Mouse (Mus musculus) hindbrain, postnatal 0 days (tissue): ENCODE data around the gene Gosr2. TPM values are rescaled to one million over a fixed set of nuclear protein-coding genes. Genes with fewer than 3 reads are reported as not detected.

ENCODE experiments used
- ATAC-seq: fragments of 200-750 bp; cut with Nextera tagmentation; 2 replicates; pipeline ENCODE4 v1.8.0; 2017; ENCODE audit warnings: mild to moderate bottlenecking, moderate TSS enrichment, moderate library complexity
- DNase-seq: peaks from one replicate; pipeline ENCODE4 v3.0.0-alpha.2; 2015; ENCODE audit warnings: low spot score
- H3K27ac ChIP-seq: fragments of 300-500 bp; sonication (generic); 2 replicates; pipeline ENCODE4 v1.5.1; 2014; ENCODE audit warnings: mild to moderate bottlenecking
- H3K27me3 ChIP-seq: fragments of 300-500 bp; sonication (generic); 2 replicates; pipeline ENCODE4 v1.6.1; 2014; ENCODE audit warnings: low read length, mixed read lengths; ENCODE audit not compliant: insufficient read depth
- H3K36me3 ChIP-seq: fragments of 300-500 bp; sonication (generic); 2 replicates; pipeline ENCODE4 v1.6.1; 2014; ENCODE audit warnings: low read length, mixed read lengths; ENCODE audit not compliant: insufficient read depth
- H3K4me1 ChIP-seq: fragments of 300-500 bp; sonication (generic); 2 replicates; pipeline ENCODE4 v1.6.1; 2014; ENCODE audit warnings: antibody characterized with exemption, low read length, mixed read lengths; ENCODE audit not compliant: insufficient read depth
- H3K4me2 ChIP-seq: fragments of 300-500 bp; sonication (generic); 2 replicates; pipeline ENCODE4 v1.6.1; 2014; ENCODE audit warnings: low read depth, mild to moderate bottlenecking, low read length, moderate library complexity, mixed read lengths
- H3K4me3 ChIP-seq: fragments of 300-500 bp; sonication (generic); 2 replicates; pipeline ENCODE4 v1.5.1; 2014; ENCODE audit warnings: low read length
- H3K9ac ChIP-seq: fragments of 300-500 bp; sonication (generic); replicated peaks from 2 replicates; pipeline ENCODE4 v1.6.1; 2014; ENCODE audit warnings: mild to moderate bottlenecking, low read length, moderate library complexity, mixed read lengths
- H3K9me3 ChIP-seq: fragments of 300-500 bp; sonication (generic); 2 replicates; pipeline ENCODE4 v1.6.1; 2016; ENCODE audit warnings: low read length, mixed read lengths
- CTCF ChIP-seq: IDR thresholded peaks from 2 replicates; pipeline ENCODE4 v1.5.1; 2016; ENCODE audit warnings: antibody characterized with exemption, control low read depth, low read depth
- WGBS: fragments of 180-500 bp; shearing (Covaris S2); extraction: QIAGEN DNeasy Blood & Tissue Kit; methylation state at CpG from one replicate; pipeline ENCODE4 v1.1.7; 2014; 5-methylcytosine and 5-hydroxymethylcytosine counted together
- polyA plus RNA-seq: library from polyadenylated mRNA; unstranded; fragments of >200 nt; fragmentation: Nextera tagmentation; extraction: Ambion mirVana; gene quantifications from 2 replicates; pipeline ENCODE4 v1.2.1, GENCODE M21; 2015
- total RNA-seq: library from RNA; depleted of rRNA; stranded (reverse); fragments of >200 nt; gene quantifications from 2 replicates; pipeline ENCODE4 v1.2.3, GENCODE M21; 2014; rRNA removed

Gene Gosr2
- total and polyA plus RNA-seq, 2 experiments from 2014 or later: 93.3 to 101 TPM

DNA sequence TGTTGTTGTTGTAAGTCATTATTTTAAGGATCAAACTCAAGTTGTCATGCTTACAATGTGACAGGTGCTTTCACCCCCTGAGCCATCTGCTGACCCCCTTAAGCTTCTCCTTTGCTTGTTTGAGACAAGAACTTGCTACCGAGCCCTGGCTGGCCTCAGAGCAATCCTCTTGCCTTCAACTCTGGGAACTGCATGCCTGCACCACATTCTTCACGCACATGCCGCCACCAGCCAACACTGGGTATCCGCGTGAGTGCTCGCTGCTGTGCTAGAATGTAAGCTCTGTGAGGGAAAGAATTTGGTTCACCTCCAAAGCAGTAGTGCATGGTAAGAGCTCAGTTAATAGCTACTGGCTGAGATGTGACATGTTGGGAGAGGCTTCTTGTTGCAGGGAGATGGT is 61.4 kb downstream of the Gosr2 start:
- Histone ChIP-seq H3K4me1 (no peaks in the 10 kb centered on the region), H3K4me3 (no peak overlapping the region), H3K4me2 (no peak overlapping the region), H3K27me3 (0 out of 2 replicates have a peak, but pooled peaks cover 6% of the 10 kb centered on the region), H3K9me3 (no peaks in the 10 kb centered on the region), H3K9ac (no peak overlapping the region), H3K36me3 (no peaks in the 10 kb centered on the region), H3K27ac (no peak overlapping the region)
- ATAC-seq (no peak), DNase-seq (no peak)
- WGBS: 86% methylated on average over 6 of the region's 6 CpGs
- TF ChIP-seq CTCF: no peak

DNA sequence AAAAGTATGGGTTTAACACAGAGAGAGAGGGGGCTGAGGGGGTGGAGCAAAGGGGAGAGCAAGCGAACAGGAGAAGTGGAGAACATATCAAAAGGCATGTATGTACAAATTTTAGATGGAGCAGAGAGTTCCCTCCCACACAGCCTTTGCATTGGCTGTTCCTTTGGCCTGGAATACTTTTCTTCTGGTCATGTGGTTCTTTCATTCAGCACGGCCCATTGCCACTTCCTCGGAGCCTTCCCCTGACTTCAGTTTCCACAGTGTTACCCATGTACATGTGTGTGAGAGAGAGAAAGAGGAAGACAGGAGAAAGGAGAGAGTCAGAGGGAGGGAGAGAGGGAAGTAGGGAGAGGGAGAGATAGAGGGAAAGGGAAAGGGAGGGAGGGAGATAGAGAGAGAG is 62.2 kb downstream of the Gosr2 start:
- TF ChIP-seq CTCF: no peak
- Histone ChIP-seq H3K9ac (no peak overlapping the region), H3K27me3 (0 out of 2 replicates have a peak, but pooled peaks cover 6% of the 10 kb centered on the region), H3K36me3 (no peaks in the 10 kb centered on the region), H3K4me3 (no peak overlapping the region), H3K27ac (no peak overlapping the region), H3K4me1 (no peaks in the 10 kb centered on the region), H3K9me3 (no peaks in the 10 kb centered on the region), H3K4me2 (no peak overlapping the region)
- no peak for ATAC-seq
- no peak for DNase-seq
- WGBS: 77% methylated on average over 3 of the region's 3 CpGs

DNA sequence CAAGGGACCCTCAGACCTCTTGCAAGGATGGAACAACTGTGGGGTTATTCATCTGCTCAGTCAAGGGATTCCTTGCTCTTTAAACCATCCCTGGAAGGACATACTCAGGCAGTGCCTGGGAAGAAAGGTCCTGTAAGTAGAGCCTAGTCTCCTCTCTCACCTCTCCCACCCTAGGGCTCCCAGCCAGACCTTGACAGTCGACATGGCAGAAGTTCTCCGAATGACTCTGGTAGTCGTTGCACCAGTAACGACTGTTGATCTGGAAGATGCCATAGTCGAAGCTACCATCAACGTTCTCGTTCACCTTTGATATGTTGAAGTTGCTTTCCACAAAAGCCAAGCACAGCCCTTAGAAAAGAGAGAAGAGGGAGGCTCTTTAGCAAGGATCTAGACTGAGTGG is 62.9 kb downstream of the Gosr2 start:
- no peaks in the 10 kb centered on the region for H3K4me1 ChIP-seq
- H3K4me2 ChIP-seq: no peak overlapping the region
- DNase-seq: no peak
- no peak for ATAC-seq
- 0 out of 2 replicates have a peak, but pooled peaks cover 6% of the 10 kb centered on the region for H3K27me3 ChIP-seq
- no peak for TF ChIP-seq CTCF
- H3K4me3 ChIP-seq: no peak overlapping the region
- H3K9me3 ChIP-seq: no peaks in the 10 kb centered on the region
- H3K36me3 ChIP-seq: no peaks in the 10 kb centered on the region
- no peak overlapping the region for H3K27ac ChIP-seq
- WGBS: 87% methylated on average over 7 of the region's 7 CpGs
- no peak overlapping the region for H3K9ac ChIP-seq

DNA sequence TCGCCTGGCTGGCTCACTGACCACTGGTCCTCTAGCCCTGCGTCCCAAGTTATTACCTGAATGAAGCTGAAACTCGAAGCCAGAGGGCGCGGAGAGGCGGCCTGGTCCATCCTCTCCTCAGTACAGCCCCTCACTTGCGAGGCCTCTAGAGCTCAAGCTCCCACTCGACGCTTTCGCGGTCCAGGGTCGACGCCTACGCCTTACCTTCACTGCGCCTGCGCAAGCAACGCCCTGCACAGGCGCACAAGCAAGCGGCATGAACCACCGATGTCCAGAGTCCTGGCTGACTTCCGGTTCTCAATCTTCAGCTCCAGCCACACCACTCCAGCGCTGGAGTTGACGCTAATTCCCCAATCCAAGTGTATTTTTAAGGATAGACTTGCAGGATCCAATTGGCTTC is 70.2 kb downstream of the Gosr2 start:
- no peak overlapping the region for H3K9ac ChIP-seq
- 83% methylated on average over 23 of the region's 23 CpGs for WGBS
- ATAC-seq (no peak), DNase-seq (no peak)
- H3K27me3 ChIP-seq: no peaks in the 10 kb centered on the region
- no peaks in the 10 kb centered on the region for H3K36me3 ChIP-seq
- no peak overlapping the region for H3K4me2 ChIP-seq
- H3K9me3 ChIP-seq: no peaks in the 10 kb centered on the region
- TF ChIP-seq CTCF: no peak
- no peak overlapping the region for H3K4me3 ChIP-seq
- no peaks in the 10 kb centered on the region for H3K4me1 ChIP-seq
- no peak overlapping the region for H3K27ac ChIP-seq

Other genes with a start within 250 kb of the Gosr2 start
- under 0.01 TPM in 1 of 2 replicates, not detected in the other for gene Lrrc37a, start 193.3 kb downstream of the Gosr2 start, total RNA-seq
- not detected in 2 replicates for gene Lrrc37a, start 193.3 kb downstream of the Gosr2 start, polyA plus RNA-seq
- not detected in 2 replicates for gene Gm884, start 76.8 kb downstream of the Gosr2 start, total RNA-seq
- 0.03 TPM in 1 of 2 replicates, not detected in the other for gene Gm884, start 76.8 kb downstream of the Gosr2 start, polyA plus RNA-seq
- gene Lyzl6, start 59.0 kb downstream of the Gosr2 start, total RNA-seq: not detected in 2 replicates
- not detected in 2 replicates for gene Lyzl6, start 59.0 kb downstream of the Gosr2 start, polyA plus RNA-seq
- 10.5 and 13.6 TPM in 2 replicates for gene Rprml, start 48.3 kb downstream of the Gosr2 start, total RNA-seq
- 5.9 and 6.3 TPM in 2 replicates for gene Rprml, start 48.3 kb downstream of the Gosr2 start, polyA plus RNA-seq
- gene Wnt9b, start 51.9 kb upstream of the Gosr2 start, total RNA-seq: 2.6 and 2.7 TPM in 2 replicates
- gene Wnt9b, start 51.9 kb upstream of the Gosr2 start, polyA plus RNA-seq: 0.86 and 1.0 TPM in 2 replicates
- 9.0 and 12.5 TPM in 2 replicates for gene Wnt3, start 76.3 kb upstream of the Gosr2 start, total RNA-seq
- gene Wnt3, start 76.3 kb upstream of the Gosr2 start, polyA plus RNA-seq: 11.1 and 11.6 TPM in 2 replicates